Mouse (Mus musculus): ENCODE results near the gene Pagr1b. TPM values are rescaled to one million over a fixed set of nuclear protein-coding genes. Genes with fewer than 3 reads are reported as not detected.

Gene Pagr1b
- polyA plus RNA-seq, 1 experiment: 0.48 TPM

GRCm38 (mm10) chr7:127014993-127015392 lies 1.3 kb downstream of the Pagr1b start:
- H3K27ac ChIP-seq (ENCODE audit: insufficient read depth, low read length): no peak overlapping the region
- H3K36me3 ChIP-seq (ENCODE audit: control insufficient read depth, insufficient read depth, low read length): peaks cover 2% of the 10 kb centered on the region; the same call in 1 of the 2 replicates
- DNase-seq (ENCODE audit: low read depth in 1 of 2, low spot score in 2 of 2): no peak
- TF ChIP-seq POLR2A (IDR thresholded peaks at IDR 0.05; ENCODE audit: low read depth, low read length) (no peak), CTCF (IDR thresholded peaks at IDR 0.05; ENCODE audit: extremely low read depth, insufficient read depth, insufficient read length, insufficient replicate concordance) (no peak)
- H3K27me3 ChIP-seq (ENCODE audit: control insufficient read depth, insufficient read depth, low read length): no peaks in the 10 kb centered on the region
- WGBS: 92% methylated on average over 12 of the region's 12 CpGs
- no peak overlapping the region for H3K4me3 ChIP-seq (ENCODE audit: extremely low read depth, insufficient read depth, insufficient read length)
- H3K4me1 ChIP-seq (ENCODE audit: control insufficient read depth, insufficient read depth, insufficient read length): peaks cover 6% of the 10 kb centered on the region; the same call in 1 of the 2 replicates

- no peaks in the 10 kb centered on the region for H3K27me3 ChIP-seq (ENCODE audit: control insufficient read depth, insufficient read depth, low read length)
- peak within 1 kb of the TSS; percentile 72 for H3K4me3 ChIP-seq (ENCODE audit: extremely low read depth, insufficient read depth, insufficient read length)
- H3K36me3 ChIP-seq (ENCODE audit: control insufficient read depth, insufficient read depth, low read length): peaks cover 2% of the 10 kb centered on the region; the same call in 1 of the 2 replicates
- 2% methylated on average over 11 of the region's 11 CpGs for whole genome bisulfite sequencing
- peaks cover 7% of the 10 kb centered on the region; the same call in 1 of the 2 replicates for H3K4me1 ChIP-seq (ENCODE audit: control insufficient read depth, insufficient read depth, insufficient read length)
- H3K27ac ChIP-seq (ENCODE audit: insufficient read depth, low read length): peak within 1 kb of the TSS; percentile 89
- TF ChIP-seq POLR2A (IDR thresholded peaks at IDR 0.05; ENCODE audit: low read depth, low read length) (no peak), CTCF (IDR thresholded peaks at IDR 0.05; ENCODE audit: extremely low read depth, insufficient read depth, insufficient read length, insufficient replicate concordance) (no peak)
- peak; percentile 57 for DNase-seq (ENCODE audit: low read depth in 1 of 2, low spot score in 2 of 2)
These were observed 2.0 kb downstream of the Pagr1b start, which contains the start of gene Mvp for GRCm38 (mm10) chr7:127014320-127014719. TSS of gene Mvp (minus strand) at chr7:127014621.

GRCm38 (mm10) chr7:127013385-127013784 lies 2.9 kb downstream of the Pagr1b start:
- H3K4me1 ChIP-seq (ENCODE audit: control insufficient read depth, insufficient read depth, insufficient read length): peaks cover 16% of the 10 kb centered on the region; the same call in 1 of the 2 replicates
- H3K27ac ChIP-seq (ENCODE audit: insufficient read depth, low read length): no peak overlapping the region
- TF ChIP-seq POLR2A (IDR thresholded peaks at IDR 0.05; ENCODE audit: low read depth, low read length): no peak
- no peak for TF ChIP-seq CTCF (IDR thresholded peaks at IDR 0.05; ENCODE audit: extremely low read depth, insufficient read depth, insufficient read length, insufficient replicate concordance)
- peaks cover 2% of the 10 kb centered on the region; the same call in 1 of the 2 replicates for H3K36me3 ChIP-seq (ENCODE audit: control insufficient read depth, insufficient read depth, low read length)
- no peak for DNase-seq (ENCODE audit: low read depth in 1 of 2, low spot score in 2 of 2)
- no peak overlapping the region for H3K4me3 ChIP-seq (ENCODE audit: extremely low read depth, insufficient read depth, insufficient read length)
- WGBS: 86% methylated on average over 6 of the region's 6 CpGs
- H3K27me3 ChIP-seq (ENCODE audit: control insufficient read depth, insufficient read depth, low read length): no peaks in the 10 kb centered on the region

- DNase-seq (ENCODE audit: low read depth in 1 of 2, low spot score in 2 of 2): no peak
- Histone ChIP-seq H3K36me3 (ENCODE audit: control insufficient read depth, insufficient read depth, low read length) (peaks cover 2% of the 10 kb centered on the region; the same call in 1 of the 2 replicates), H3K27me3 (ENCODE audit: control insufficient read depth, insufficient read depth, low read length) (no peaks in the 10 kb centered on the region), H3K4me3 (ENCODE audit: extremely low read depth, insufficient read depth, insufficient read length) (no peak overlapping the region), H3K4me1 (ENCODE audit: control insufficient read depth, insufficient read depth, insufficient read length) (peaks cover 18% of the 10 kb centered on the region; the same call in 1 of the 2 replicates), H3K27ac (ENCODE audit: insufficient read depth, low read length) (no peak overlapping the region)
- TF ChIP-seq POLR2A (IDR thresholded peaks at IDR 0.05; ENCODE audit: low read depth, low read length) (no peak), CTCF (IDR thresholded peaks at IDR 0.05; ENCODE audit: extremely low read depth, insufficient read depth, insufficient read length, insufficient replicate concordance) (no peak)
- WGBS: 92% methylated on average over 10 of the region's 10 CpGs
These were observed 3.4 kb downstream of the Pagr1b start for GRCm38 (mm10) chr7:127012845-127013244.

- no peaks in the 10 kb centered on the region for H3K27me3 ChIP-seq (ENCODE audit: control insufficient read depth, insufficient read depth, low read length)
- no peak overlapping the region for H3K27ac ChIP-seq (ENCODE audit: insufficient read depth, low read length)
- peaks cover 18% of the 10 kb centered on the region; the same call in 1 of the 2 replicates for H3K4me1 ChIP-seq (ENCODE audit: control insufficient read depth, insufficient read depth, insufficient read length)
- no peak overlapping the region for H3K4me3 ChIP-seq (ENCODE audit: extremely low read depth, insufficient read depth, insufficient read length)
- DNase-seq (ENCODE audit: low read depth in 1 of 2, low spot score in 2 of 2): no peak
- H3K36me3 ChIP-seq (ENCODE audit: control insufficient read depth, insufficient read depth, low read length): peaks cover 2% of the 10 kb centered on the region; the same call in 1 of the 2 replicates
- WGBS: 92% methylated on average over 6 of the region's 6 CpGs
- no peak for TF ChIP-seq CTCF (IDR thresholded peaks at IDR 0.05; ENCODE audit: extremely low read depth, insufficient read depth, insufficient read length, insufficient replicate concordance)
- TF ChIP-seq POLR2A (IDR thresholded peaks at IDR 0.05; ENCODE audit: low read depth, low read length): no peak
These were observed 3.9 kb downstream of the Pagr1b start for GRCm38 (mm10) chr7:127012374-127012773.

- no peaks in the 10 kb centered on the region for H3K27me3 ChIP-seq (ENCODE audit: control insufficient read depth, insufficient read depth, low read length)
- H3K27ac ChIP-seq (ENCODE audit: insufficient read depth, low read length): no peak overlapping the region
- 86% methylated on average over 2 of the region's 2 CpGs for WGBS
- peaks cover 2% of the 10 kb centered on the region; the same call in 1 of the 2 replicates for H3K36me3 ChIP-seq (ENCODE audit: control insufficient read depth, insufficient read depth, low read length)
- TF ChIP-seq POLR2A (IDR thresholded peaks at IDR 0.05; ENCODE audit: low read depth, low read length): no peak
- TF ChIP-seq CTCF (IDR thresholded peaks at IDR 0.05; ENCODE audit: extremely low read depth, insufficient read depth, insufficient read length, insufficient replicate concordance): no peak
- H3K4me1 ChIP-seq (ENCODE audit: control insufficient read depth, insufficient read depth, insufficient read length): peaks cover 18% of the 10 kb centered on the region; the same call in 1 of the 2 replicates
- no peak for DNase-seq (ENCODE audit: low read depth in 1 of 2, low spot score in 2 of 2)
- H3K4me3 ChIP-seq (ENCODE audit: extremely low read depth, insufficient read depth, insufficient read length): no peak overlapping the region
These were observed 4.6 kb downstream of the Pagr1b start for GRCm38 (mm10) chr7:127011717-127012116.

GRCm38 (mm10) chr7:127011051-127011450 lies 5.2 kb downstream of the Pagr1b start:
- DNase-seq (ENCODE audit: low read depth in 1 of 2, low spot score in 2 of 2): no peak
- Histone ChIP-seq H3K36me3 (ENCODE audit: control insufficient read depth, insufficient read depth, low read length) (peaks cover 2% of the 10 kb centered on the region; the same call in 1 of the 2 replicates), H3K27me3 (ENCODE audit: control insufficient read depth, insufficient read depth, low read length) (no peaks in the 10 kb centered on the region), H3K4me3 (ENCODE audit: extremely low read depth, insufficient read depth, insufficient read length) (no peak overlapping the region), H3K4me1 (ENCODE audit: control insufficient read depth, insufficient read depth, insufficient read length) (peaks cover 18% of the 10 kb centered on the region; the same call in 1 of the 2 replicates), H3K27ac (ENCODE audit: insufficient read depth, low read length) (no peak overlapping the region)
- WGBS: 91% methylated on average over 2 of the region's 2 CpGs
- TF ChIP-seq CTCF (IDR thresholded peaks at IDR 0.05; ENCODE audit: extremely low read depth, insufficient read depth, insufficient read length, insufficient replicate concordance): no peak
- TF ChIP-seq POLR2A (IDR thresholded peaks at IDR 0.05; ENCODE audit: low read depth, low read length): no peak
